Mouse (Mus musculus) retina, embryonic 14.5 days (tissue): ENCODE results near the gene Ice2.

Source experiments
- DNase-seq: peaks from one replicate; pipeline ENCODE4 v3.0.0-alpha.2; 2015; ENCODE audit warnings: low spot score

Ice2 gene

GRCm38 (mm10) chr9:69419476-69419875, 21.8 kb downstream of the Ice2 start:
- peak; percentile 19 for DNase-seq

GRCm38 (mm10) chr9:69430531-69430930, 32.8 kb downstream of the Ice2 start:
- no peak for DNase-seq

- peak; percentile 21 for DNase-seq
Observed at GRCm38 (mm10) chr9:69431863-69432555, 34.3 kb downstream of the Ice2 start.

GRCm38 (mm10) chr9:69435194-69435593, 37.5 kb downstream of the Ice2 start:
- no peak for DNase-seq

GRCm38 (mm10) chr9:69435662-69436061, 38.0 kb downstream of the Ice2 start:
- no peak for DNase-seq

- DNase-seq: no peak
Observed at GRCm38 (mm10) chr9:69439805-69440357, 42.2 kb downstream of the Ice2 start.

- DNase-seq: no peak
Observed at GRCm38 (mm10) chr9:69442471-69443038, 44.8 kb downstream of the Ice2 start.

- DNase-seq: no peak
Observed at GRCm38 (mm10) chr9:69443203-69443602, 45.5 kb downstream of the Ice2 start.

- no peak for DNase-seq
Observed at GRCm38 (mm10) chr9:69448801-69449200, 51.1 kb downstream of the Ice2 start.

- DNase-seq: no peak
Observed at GRCm38 (mm10) chr9:69450636-69451035, 52.9 kb downstream of the Ice2 start.

- DNase-seq: no peak
Observed at GRCm38 (mm10) chr9:69451886-69452810, 54.4 kb downstream of the Ice2 start.

GRCm38 (mm10) chr9:69453066-69453900, 55.6 kb downstream of the Ice2 start, which contains the start of gene Anxa2:
Gene Anxa2 (plus strand): TSS chr9:69453620.
- peak; percentile 41 for DNase-seq

GRCm38 (mm10) chr9:69453901-69454666, 56.4 kb downstream of the Ice2 start:
- DNase-seq: no peak

GRCm38 (mm10) chr9:69454691-69455090, 57.0 kb downstream of the Ice2 start:
- no peak for DNase-seq

- no peak for DNase-seq
Observed at GRCm38 (mm10) chr9:69455391-69455790, 57.7 kb downstream of the Ice2 start.

- no peak for DNase-seq
Observed at GRCm38 (mm10) chr9:69456406-69457075, 58.8 kb downstream of the Ice2 start.

GRCm38 (mm10) chr9:69457143-69457542, 59.4 kb downstream of the Ice2 start:
- no peak for DNase-seq

- DNase-seq: no peak
Observed at GRCm38 (mm10) chr9:69457747-69458625, 60.3 kb downstream of the Ice2 start.

GRCm38 (mm10) chr9:69458982-69459381, 61.3 kb downstream of the Ice2 start:
- DNase-seq: no peak
